Mouse (Mus musculus) spleen, postnatal 14 days (tissue): ENCODE results near the gene Pcp4.
"Not testable (repeated sequence)": the region's sequence is repeated elsewhere in the genome, so short reads cannot be mapped to it uniquely, and the experiment has no call there.

Source experiments
- DNase-seq, 2 experiments: peaks; one replicate each; pipeline ENCODE4 v3.0.0; 2021 to 2022; ENCODE audit warnings: low spot score in 2 of 2

The Pcp4 gene

GRCm38 (mm10) chr16:96467445-96467844, at the start of gene Pcp4:
TSS of gene Pcp4 (plus strand) at chr16:96467606.
- DNase-seq = peak; percentile 30 to 52

- no peak for DNase-seq
Measured at GRCm38 (mm10) chr16:96425044-96425443, 42.4 kb upstream of the Pcp4 start.

- no peak for DNase-seq
Measured at GRCm38 (mm10) chr16:96426671-96427070, 40.7 kb upstream of the Pcp4 start.

GRCm38 (mm10) chr16:96429046-96429445, 38.4 kb upstream of the Pcp4 start:
- DNase-seq = no peak

- DNase-seq = no peak
Measured at GRCm38 (mm10) chr16:96433266-96433665, 34.1 kb upstream of the Pcp4 start.

GRCm38 (mm10) chr16:96434024-96434785, 33.2 kb upstream of the Pcp4 start:
- no peak for DNase-seq

GRCm38 (mm10) chr16:96438946-96439345, 28.5 kb upstream of the Pcp4 start:
- DNase-seq = no peak

- DNase-seq = no peak
Measured at GRCm38 (mm10) chr16:96439682-96440081, 27.7 kb upstream of the Pcp4 start.

- no peak for DNase-seq
Measured at GRCm38 (mm10) chr16:96440871-96441270, 26.5 kb upstream of the Pcp4 start.

- no peak for DNase-seq
Measured at GRCm38 (mm10) chr16:96441826-96442225, 25.6 kb upstream of the Pcp4 start.

- no peak for DNase-seq
Measured at GRCm38 (mm10) chr16:96443468-96443867, 23.9 kb upstream of the Pcp4 start, which contains the start of gene Itgb2l. TSS of gene Itgb2l (minus strand) at chr16:96443619.

- not testable (repeated sequence) for DNase-seq
Measured at GRCm38 (mm10) chr16:96450871-96451270, 16.5 kb upstream of the Pcp4 start.

- DNase-seq = no peak
Measured at GRCm38 (mm10) chr16:96454086-96454485, 13.3 kb upstream of the Pcp4 start.

GRCm38 (mm10) chr16:96457612-96458011, 9.8 kb upstream of the Pcp4 start:
- no peak for DNase-seq

- no peak for DNase-seq
Measured at GRCm38 (mm10) chr16:96459356-96459755, 8.1 kb upstream of the Pcp4 start.

- no peak for DNase-seq
Measured at GRCm38 (mm10) chr16:96460788-96461187, 6.6 kb upstream of the Pcp4 start.

GRCm38 (mm10) chr16:96468011-96468410, 605 bp downstream of the Pcp4 start:
- DNase-seq = no peak

GRCm38 (mm10) chr16:96468698-96469097, 1.3 kb downstream of the Pcp4 start:
- DNase-seq = no peak

- peak; percentile 15 to 46 for DNase-seq
Measured at GRCm38 (mm10) chr16:96469640-96470039, 2.2 kb downstream of the Pcp4 start.

GRCm38 (mm10) chr16:96472361-96472760, 5.0 kb downstream of the Pcp4 start:
- no peak for DNase-seq

- no peak for DNase-seq
Measured at GRCm38 (mm10) chr16:96472816-96473215, 5.4 kb downstream of the Pcp4 start.

GRCm38 (mm10) chr16:96474185-96474584, 6.8 kb downstream of the Pcp4 start:
- no peak for DNase-seq

- no peak for DNase-seq
Measured at GRCm38 (mm10) chr16:96481791-96482190, 14.4 kb downstream of the Pcp4 start.
